Mouse (Mus musculus) CH12.LX (cell line): Measurements from ENCODE around the gene Rbck1. TPM values are rescaled to one million over a fixed set of nuclear protein-coding genes. Genes with fewer than 3 reads are reported as not detected.

Experiments used
- DNase-seq: peaks from one replicate; pipeline ENCODE4 v3.0.0-alpha.2; 2013; ENCODE audit errors: extremely low read depth
- H3K27ac ChIP-seq: 2 replicates; pipeline ENCODE4 v1.5.1; 2012; ENCODE audit warnings: low read depth, mild to moderate bottlenecking, control low read depth, moderate library complexity; ENCODE audit not compliant: insufficient read depth
- H3K27me3 ChIP-seq: replicated peaks from 2 replicates; pipeline ENCODE3; 2012; ENCODE audit warnings: inconsistent platforms
- H3K36me3 ChIP-seq, 2 experiments: replicated peaks in 1 of 2; 2 replicates each; pipeline versions ENCODE3 to v1.6.1; 2012; ENCODE audit warnings: inconsistent platforms in 1 of 2, low read length in 1 of 2, mild to moderate bottlenecking in 1 of 2, mixed read lengths in 1 of 2, moderate library complexity in 1 of 2; ENCODE audit not compliant: control insufficient read depth in 1 of 2, insufficient read depth in 1 of 2
- H3K4me1 ChIP-seq, 2 experiments: 2 replicates each; pipeline ENCODE4 v1.6.1; 2012; ENCODE audit warnings: inconsistent platforms in 1 of 2, moderate library complexity in 1 of 2; ENCODE audit not compliant: insufficient read depth in 2 of 2, control insufficient read depth in 1 of 2
- H3K4me2 ChIP-seq: 2 replicates; pipeline ENCODE4 v1.6.1; 2012; ENCODE audit warnings: low read depth, mild to moderate bottlenecking, control low read depth; ENCODE audit not compliant: poor library complexity, insufficient read depth, severe bottlenecking
- H3K4me3 ChIP-seq, 3 experiments: fragments of 150-350 bp in 1 of 3; sonication (generic) in 1 of 3; replicated peaks in 1 of 3; 2 replicates each; pipeline versions ENCODE3 to v1.5.1; 2011 to 2012; ENCODE audit warnings: low read depth in 2 of 3, low read length in 2 of 3, mild to moderate bottlenecking in 2 of 3, moderate library complexity in 2 of 3, control low read depth in 1 of 3, improper control_type of control experiment in 1 of 3, inconsistent platforms in 1 of 3, mixed read lengths in 1 of 3; ENCODE audit not compliant: poor library complexity in 1 of 3
- H3K79me2 ChIP-seq: replicated peaks from 2 replicates; pipeline ENCODE4 v1.6.1; 2012; ENCODE audit warnings: mild to moderate bottlenecking, moderate library complexity; ENCODE audit not compliant: control insufficient read depth, poor library complexity, insufficient read depth, severe bottlenecking; ENCODE audit errors: extremely low read depth
- H3K9ac ChIP-seq: 2 replicates; pipeline ENCODE4 v1.6.1; 2012; ENCODE audit warnings: low read depth, mild to moderate bottlenecking, control low read depth, moderate library complexity; ENCODE audit not compliant: insufficient read depth
- H3K9me3 ChIP-seq: replicated peaks from 2 replicates; pipeline ENCODE3; 2012; ENCODE audit warnings: low read length, inconsistent platforms, mixed read lengths
- BHLHE40 ChIP-seq: IDR thresholded peaks from 2 replicates; pipeline ENCODE4 v1.6.1; 2011; ENCODE audit warnings: mild to moderate bottlenecking, low read depth, low read length, improper control_type of control experiment
- CHD1 ChIP-seq: IDR thresholded peaks from 2 replicates; pipeline ENCODE4 v1.6.1; 2012; ENCODE audit warnings: low read depth, low read length, improper control_type of control experiment, inconsistent platforms
- CTCF ChIP-seq, 2 experiments: IDR thresholded peaks in 1 of 2; conservative IDR thresholded peaks in 1 of 2; 2 replicates each; pipeline ENCODE4 v1.5.1; 2011 to 2012; ENCODE audit warnings: low read depth in 2 of 2, low read length in 2 of 2, improper control_type of control experiment in 1 of 2, inconsistent platforms in 1 of 2, mild to moderate bottlenecking in 1 of 2, moderate library complexity in 1 of 2
- E2F4 ChIP-seq: IDR thresholded peaks from 2 replicates; pipeline ENCODE4 v1.6.1; 2011; ENCODE audit warnings: low read depth, low read length, improper control_type of control experiment; ENCODE audit not compliant: insufficient replicate concordance
- GABPA ChIP-seq: IDR thresholded peaks from 2 replicates; pipeline ENCODE4 v1.6.1; 2012; ENCODE audit warnings: low read depth, low read length, improper control_type of control experiment, inconsistent platforms; ENCODE audit not compliant: insufficient replicate concordance
- IRF4 ChIP-seq: IDR thresholded peaks from 2 replicates; pipeline ENCODE4 v1.6.1; 2014; ENCODE audit warnings: low read depth, mild to moderate bottlenecking, inconsistent platforms, low read length, improper control_type of control experiment
- KAT2A ChIP-seq: IDR thresholded peaks from 2 replicates; pipeline ENCODE4 v1.6.1; 2012; ENCODE audit warnings: low read length, improper control_type of control experiment, inconsistent platforms; ENCODE audit not compliant: insufficient replicate concordance
- MAFK ChIP-seq: IDR thresholded peaks from 2 replicates; pipeline ENCODE4 v1.6.1; 2011; ENCODE audit warnings: low read length, improper control_type of control experiment; ENCODE audit not compliant: insufficient replicate concordance
- MAZ ChIP-seq: IDR thresholded peaks from 2 replicates; pipeline ENCODE4 v1.6.1; 2012; ENCODE audit warnings: low read depth, mild to moderate bottlenecking, inconsistent platforms, low read length, improper control_type of control experiment, moderate library complexity
- MEF2A ChIP-seq: IDR thresholded peaks from 2 replicates; pipeline ENCODE4 v1.6.1; 2014; ENCODE audit warnings: low read depth, mild to moderate bottlenecking, inconsistent platforms, low read length, improper control_type of control experiment, borderline replicate concordance
- MXI1 ChIP-seq: IDR thresholded peaks from 2 replicates; pipeline ENCODE4 v1.6.1; 2011; ENCODE audit warnings: mild to moderate bottlenecking, low read depth, low read length, improper control_type of control experiment
- NELFE ChIP-seq: IDR thresholded peaks from 2 replicates; pipeline ENCODE4 v1.6.1; 2011; ENCODE audit warnings: low read depth, low read length, improper control_type of control experiment
- PAX5 ChIP-seq: IDR thresholded peaks from 2 replicates; pipeline ENCODE4 v1.6.1; 2012; ENCODE audit warnings: low read length, inconsistent platforms, mixed read lengths
- SIN3A ChIP-seq: IDR thresholded peaks from 2 replicates; pipeline ENCODE4 v1.6.1; 2012; ENCODE audit warnings: low read length, improper control_type of control experiment, inconsistent platforms
- SMC3 ChIP-seq: IDR thresholded peaks from 2 replicates; pipeline ENCODE4 v1.6.1; 2011; ENCODE audit warnings: low read depth, low read length, improper control_type of control experiment
- USF1 ChIP-seq: IDR thresholded peaks from 2 replicates; pipeline ENCODE4 v1.6.1; 2014; ENCODE audit warnings: low read depth, mild to moderate bottlenecking, inconsistent platforms, low read length, improper control_type of control experiment
- USF2 ChIP-seq: conservative IDR thresholded peaks from 2 replicates; pipeline ENCODE4 v1.6.1; 2011; ENCODE audit warnings: low read depth, low read length, improper control_type of control experiment
- ZKSCAN1 ChIP-seq: IDR thresholded peaks from 2 replicates; pipeline ENCODE4 v1.6.1; 2012; ENCODE audit warnings: low read depth, inconsistent platforms, low read length, improper control_type of control experiment, borderline replicate concordance
- dilution Hi-C: fragments of 300-500 bp; cut with MboI; formaldehyde crosslinking; loops from 2 replicates; pipeline ENCODE4 v1.14.3; 2020; ENCODE audit warnings: low sequenced_read_pairs; ENCODE audit not compliant: extremely low pct_unique_long_range_greater_than_20kb, extremely low pct_ligation_motif_present
- in situ Hi-C: fragments of 300-500 bp; cut with MboI; formaldehyde crosslinking; loops from 3 replicates; pipeline ENCODE4 v1.14.3; 2019; ENCODE audit warnings: low sequenced_read_pairs, low pct_ligation_motif_present, low pct_unique_long_range_greater_than_20kb, mixed read lengths
- polyA plus RNA-seq: library from polyadenylated mRNA; unstranded; fragments of >175 nt; gene quantifications from 2 replicates; pipeline ENCODE4 v1.2.1, GENCODE M21; 2012; ENCODE audit warnings: low read depth; ENCODE audit not compliant: insufficient read length
- total RNA-seq, 2 experiments: library from RNA; depleted of rRNA; stranded (reverse); fragments of 300-350 nt in 1 of 2; fragments of >200 nt in 1 of 2; gene quantifications; 2 replicates each; pipeline ENCODE4 v1.2.3; 2012 to 2014

Gene Rbck1
- total and polyA plus RNA-seq, 3 experiments: 109 to 143 (median 134) TPM

DNA sequence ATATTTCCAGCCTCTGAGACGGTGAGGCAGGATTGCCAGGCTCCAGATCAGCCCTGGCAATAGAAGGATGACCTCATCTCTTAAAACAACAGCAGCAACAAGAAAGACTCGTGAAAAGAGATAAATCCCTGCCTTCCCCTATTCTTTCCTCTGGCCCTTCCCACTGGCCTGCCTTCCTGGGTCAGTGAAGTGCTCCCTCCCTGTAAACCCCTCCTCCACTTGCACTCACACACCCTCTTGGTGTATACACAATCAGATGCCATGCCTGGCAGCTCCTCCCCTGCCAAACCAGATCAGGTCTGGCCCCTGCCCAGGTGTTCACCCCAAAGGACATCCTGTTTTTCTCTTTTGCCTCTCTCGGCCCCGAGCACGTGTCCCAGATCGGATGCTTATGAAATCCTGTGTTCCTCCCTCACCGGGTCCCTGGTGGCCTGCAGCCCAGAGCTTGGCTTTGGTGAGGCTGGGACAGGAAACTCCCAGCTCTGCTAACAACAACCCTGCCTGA, 27.9 kb upstream of the Rbck1 start:
- H3K4me2 ChIP-seq: no peak overlapping the region
- no peaks in the 10 kb centered on the region for H3K36me3 ChIP-seq
- H3K27me3 ChIP-seq: peaks cover 29% of the 10 kb centered on the region
- TF ChIP-seq SIN3A (no peak), CHD1 (no peak), BHLHE40 (no peak), MAFK (no peak), USF2 (no peak), USF1 (no peak), KAT2A (no peak), ZKSCAN1 (no peak), PAX5 (no peak), MEF2A (no peak), E2F4 (no peak), MXI1 (no peak), SMC3 (no peak)
- H3K79me2 ChIP-seq: no peaks in the 10 kb centered on the region
- in situ Hi-C loops (loop anchor here (10.0 kb wide), 2 partner anchors 246 to 336 kb away; no protein-coding TSS in a partner anchor), dilution Hi-C loops (no loop called here)
- H3K9me3 ChIP-seq: peaks cover 3% of the 10 kb centered on the region
- no peak overlapping the region for H3K9ac ChIP-seq
- H3K4me3 ChIP-seq: no peak overlapping the region
- H3K4me1 ChIP-seq: peaks cover 15 to 16% of the 10 kb centered on the region in 2 experiments
- H3K27ac ChIP-seq: no peak overlapping the region
- no peak for DNase-seq

DNA sequence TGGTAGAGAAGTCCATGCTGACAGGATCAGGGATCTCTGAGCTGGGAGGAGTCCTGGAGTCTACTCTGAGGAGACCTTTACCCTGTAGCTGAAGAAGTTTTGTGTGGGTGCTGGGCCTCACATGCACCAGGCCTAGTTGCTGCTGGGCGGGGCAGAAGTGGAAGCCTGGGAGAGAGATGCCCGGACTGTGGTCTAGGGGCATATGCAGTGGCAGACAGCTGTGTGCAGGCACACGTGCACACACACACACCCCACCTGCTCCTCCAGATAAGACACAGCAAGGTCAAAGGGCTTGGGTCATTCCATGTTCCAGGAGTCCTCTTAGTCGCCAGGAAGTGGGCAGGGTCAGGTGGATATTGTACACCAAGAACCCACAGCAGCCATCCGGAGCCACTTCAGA, 27.2 kb upstream of the Rbck1 start:
- in situ Hi-C loops: loop anchor here (10.0 kb wide), 2 partner anchors 245 to 335 kb away; no protein-coding TSS in a partner anchor
- H3K9ac ChIP-seq: no peak overlapping the region
- peaks cover 30% of the 10 kb centered on the region for H3K27me3 ChIP-seq
- no peak overlapping the region for H3K4me2 ChIP-seq
- peaks cover 3% of the 10 kb centered on the region for H3K9me3 ChIP-seq
- H3K79me2 ChIP-seq: no peaks in the 10 kb centered on the region
- H3K4me1 ChIP-seq: peaks cover 15 to 16% of the 10 kb centered on the region in 2 experiments
- no peak for TF ChIP-seq CHD1
- TF ChIP-seq NELFE: no peak
- TF ChIP-seq GABPA: no peak
- no peak for TF ChIP-seq CTCF (conservative IDR thresholded peaks at IDR 0.05 in 1 of 2, IDR thresholded peaks at IDR 0.05 in 1 of 2; ENCODE audit: low read depth in 2 of 2, low read length in 2 of 2)
- TF ChIP-seq MEF2A: no peak
- TF ChIP-seq SMC3: no peak
- TF ChIP-seq E2F4: no peak
- TF ChIP-seq MAZ: no peak
- no peak for TF ChIP-seq USF2
- TF ChIP-seq IRF4: no peak
- dilution Hi-C loops: no loop called here
- DNase-seq: no peak
- no peak overlapping the region for H3K27ac ChIP-seq
- H3K36me3 ChIP-seq: no peaks in the 10 kb centered on the region
- no peak overlapping the region for H3K4me3 ChIP-seq
